Mouse (Mus musculus) embryonic facial prominence, embryonic 13.5 days (tissue): ENCODE measurements around the gene Elmsan1. TPM values are rescaled to one million over a fixed set of nuclear protein-coding genes. Genes with fewer than 3 reads are reported as not detected.

ENCODE experiments used
- ATAC-seq: fragments of 200-750 bp; cut with Nextera tagmentation; 2 replicates; pipeline ENCODE4 v1.8.0; 2017; ENCODE audit warnings: low read depth; ENCODE audit not compliant: insufficient number of reproducible peaks, insufficient read depth, low FRiP score, low TSS enrichment
- H3K27ac ChIP-seq: fragments of 300-500 bp; sonication (generic); 2 replicates; pipeline ENCODE4 v1.5.1; 2015; ENCODE audit warnings: moderate library complexity, mild to moderate bottlenecking, inconsistent platforms
- H3K27me3 ChIP-seq: fragments of 300-500 bp; sonication (generic); 2 replicates; pipeline ENCODE4 v1.6.1; 2015; ENCODE audit warnings: mild to moderate bottlenecking, inconsistent platforms
- H3K36me3 ChIP-seq: fragments of 300-500 bp; sonication (generic); 2 replicates; pipeline ENCODE4 v1.6.1; 2015; ENCODE audit warnings: mild to moderate bottlenecking, inconsistent platforms
- H3K4me1 ChIP-seq: fragments of 300-500 bp; sonication (generic); 2 replicates; pipeline ENCODE4 v1.6.1; 2015; ENCODE audit warnings: inconsistent platforms
- H3K4me2 ChIP-seq: fragments of 300-500 bp; sonication (generic); 2 replicates; pipeline ENCODE4 v1.6.1; 2015; ENCODE audit warnings: moderate library complexity, mild to moderate bottlenecking, inconsistent platforms
- H3K4me3 ChIP-seq: fragments of 300-500 bp; sonication (generic); 2 replicates; pipeline ENCODE4 v1.5.1; 2015; ENCODE audit warnings: mild to moderate bottlenecking, inconsistent platforms
- H3K9ac ChIP-seq: fragments of 300-500 bp; sonication (generic); 2 replicates; pipeline ENCODE4 v1.6.1; 2015; ENCODE audit warnings: mild to moderate bottlenecking, inconsistent platforms
- H3K9me3 ChIP-seq: fragments of 300-500 bp; sonication (generic); 2 replicates; pipeline ENCODE4 v1.6.1; 2016; ENCODE audit warnings: inconsistent platforms
- WGBS: fragments of 180-500 bp; shearing (Covaris S2); methylation state at CpG from one replicate; pipeline ENCODE4 v1.1.7; 2015; ENCODE audit warnings: mixed read lengths; 5-methylcytosine and 5-hydroxymethylcytosine counted together
- polyA plus RNA-seq: library from polyadenylated mRNA; unstranded; fragments of >200 nt; fragmentation: Nextera tagmentation; extraction: Ambion mirVana; gene quantifications from 2 replicates; pipeline ENCODE4 v1.2.1, GENCODE M21; 2015

The Elmsan1 gene
- polyA plus RNA-seq, 1 experiment from 2014 or later: 11.1 TPM

GRCm38 (mm10) chr12:84212297-84212696 is 6.4 kb downstream of the Elmsan1 start:
- no peak overlapping the region for H3K4me2 ChIP-seq
- H3K27ac ChIP-seq: no peak overlapping the region
- no peaks in the 10 kb centered on the region for H3K9me3 ChIP-seq
- ATAC-seq: no peak
- no peak overlapping the region for H3K4me3 ChIP-seq
- WGBS: 49% methylated on average over 4 of the region's 4 CpGs
- H3K4me1 ChIP-seq: peaks cover 53% of the 10 kb centered on the region
- H3K9ac ChIP-seq: no peak overlapping the region
- H3K27me3 ChIP-seq: no peaks in the 10 kb centered on the region
- H3K36me3 ChIP-seq: 0 out of 2 replicates have a peak, but pooled peaks cover 8% of the 10 kb centered on the region

- H3K36me3 ChIP-seq: 0 out of 2 replicates have a peak, but pooled peaks cover 8% of the 10 kb centered on the region
- no peak overlapping the region for H3K4me3 ChIP-seq
- H3K4me1 ChIP-seq: peaks cover 52% of the 10 kb centered on the region
- no peak overlapping the region for H3K9ac ChIP-seq
- H3K27me3 ChIP-seq: no peaks in the 10 kb centered on the region
- H3K4me2 ChIP-seq: no peak overlapping the region
- WGBS: 71% methylated on average over 9 of the region's 9 CpGs
- H3K27ac ChIP-seq: no peak overlapping the region
- H3K9me3 ChIP-seq: no peaks in the 10 kb centered on the region
- ATAC-seq: no peak
Measured at GRCm38 (mm10) chr12:84211021-84211538, 7.6 kb downstream of the Elmsan1 start.

- ATAC-seq: no peak
- H3K4me3 ChIP-seq: no peak overlapping the region
- WGBS: 89% methylated on average over 11 of the region's 11 CpGs
- H3K27ac ChIP-seq: no peak overlapping the region
- H3K4me2 ChIP-seq: no peak overlapping the region
- no peaks in the 10 kb centered on the region for H3K9me3 ChIP-seq
- H3K27me3 ChIP-seq: no peaks in the 10 kb centered on the region
- peaks cover 46% of the 10 kb centered on the region for H3K4me1 ChIP-seq
- no peak overlapping the region for H3K9ac ChIP-seq
- 0 out of 2 replicates have a peak, but pooled peaks cover 8% of the 10 kb centered on the region for H3K36me3 ChIP-seq
Measured at GRCm38 (mm10) chr12:84210288-84210687, 8.4 kb downstream of the Elmsan1 start.

GRCm38 (mm10) chr12:84209093-84209492 is 9.6 kb downstream of the Elmsan1 start:
- Histone ChIP-seq H3K4me3 (no peak overlapping the region), H3K9me3 (no peaks in the 10 kb centered on the region), H3K36me3 (no peaks in the 10 kb centered on the region), H3K4me1 (peaks cover 36% of the 10 kb centered on the region), H3K27ac (no peak overlapping the region), H3K4me2 (no peak overlapping the region), H3K9ac (no peak overlapping the region), H3K27me3 (no peaks in the 10 kb centered on the region)
- ATAC-seq: no peak
- WGBS: 87% methylated on average over 11 of the region's 11 CpGs

- H3K27ac ChIP-seq: no peak overlapping the region
- H3K9me3 ChIP-seq: no peaks in the 10 kb centered on the region
- H3K4me2 ChIP-seq: no peak overlapping the region
- H3K27me3 ChIP-seq: no peaks in the 10 kb centered on the region
- WGBS: 88% methylated on average over 18 of the region's 18 CpGs
- H3K4me3 ChIP-seq: no peak overlapping the region
- peaks cover 43% of the 10 kb centered on the region for H3K4me1 ChIP-seq
- no peak overlapping the region for H3K9ac ChIP-seq
- H3K36me3 ChIP-seq: no peaks in the 10 kb centered on the region
- no peak for ATAC-seq
Measured at GRCm38 (mm10) chr12:84207209-84207817, 11.4 kb downstream of the Elmsan1 start.

GRCm38 (mm10) chr12:84206525-84206924 is 12.2 kb downstream of the Elmsan1 start:
- peaks cover 47% of the 10 kb centered on the region for H3K4me1 ChIP-seq
- H3K27me3 ChIP-seq: no peaks in the 10 kb centered on the region
- no peak overlapping the region for H3K4me3 ChIP-seq
- ATAC-seq: no peak
- H3K9ac ChIP-seq: no peak overlapping the region; the same call in 1 of the 2 replicates
- H3K36me3 ChIP-seq: no peaks in the 10 kb centered on the region
- H3K4me2 ChIP-seq: no peak overlapping the region
- 42% methylated on average over 7 of the region's 7 CpGs for WGBS
- H3K9me3 ChIP-seq: no peaks in the 10 kb centered on the region
- H3K27ac ChIP-seq: no peak overlapping the region; the same call in 1 of the 2 replicates

GRCm38 (mm10) chr12:84205659-84206185 is 13.0 kb downstream of the Elmsan1 start:
- WGBS: 83% methylated on average over 10 of the region's 10 CpGs
- Histone ChIP-seq H3K9ac (no peak overlapping the region), H3K27ac (no peak overlapping the region), H3K36me3 (no peaks in the 10 kb centered on the region), H3K9me3 (no peaks in the 10 kb centered on the region), H3K4me1 (peaks cover 46% of the 10 kb centered on the region), H3K4me3 (no peak overlapping the region), H3K4me2 (no peak overlapping the region), H3K27me3 (no peaks in the 10 kb centered on the region)
- no peak for ATAC-seq

GRCm38 (mm10) chr12:84204662-84205061 is 14.0 kb downstream of the Elmsan1 start:
- Histone ChIP-seq H3K4me3 (no peak overlapping the region), H3K27ac (no peak overlapping the region), H3K36me3 (0 out of 2 replicates have a peak, but pooled peaks cover 3% of the 10 kb centered on the region), H3K9ac (no peak overlapping the region), H3K27me3 (no peaks in the 10 kb centered on the region), H3K4me1 (peaks cover 46% of the 10 kb centered on the region), H3K4me2 (no peak overlapping the region), H3K9me3 (no peaks in the 10 kb centered on the region)
- ATAC-seq: no peak
- WGBS: 94% methylated on average over 8 of the region's 8 CpGs

- Histone ChIP-seq H3K9ac (no peak overlapping the region), H3K4me1 (peaks cover 49% of the 10 kb centered on the region), H3K9me3 (no peaks in the 10 kb centered on the region), H3K36me3 (0 out of 2 replicates have a peak, but pooled peaks cover 3% of the 10 kb centered on the region), H3K27me3 (no peaks in the 10 kb centered on the region), H3K4me3 (no peak overlapping the region), H3K4me2 (no peak overlapping the region), H3K27ac (0 out of 2 replicates have a peak overlapping the region, but pooled peaks have one; percentile 17)
- 60% methylated on average over 7 of the region's 7 CpGs for whole genome bisulfite sequencing
- no peak for ATAC-seq
Measured at GRCm38 (mm10) chr12:84203778-84204216, 14.9 kb downstream of the Elmsan1 start.

- no peak overlapping the region for H3K4me3 ChIP-seq
Measured at GRCm38 (mm10) chr12:84203170-84203777, 15.4 kb downstream of the Elmsan1 start.

GRCm38 (mm10) chr12:84202561-84202960 is 16.1 kb downstream of the Elmsan1 start:
- H3K27ac ChIP-seq: no peak overlapping the region
- H3K36me3 ChIP-seq: 0 out of 2 replicates have a peak, but pooled peaks cover 3% of the 10 kb centered on the region
- H3K4me2 ChIP-seq: no peak overlapping the region
- no peaks in the 10 kb centered on the region for H3K9me3 ChIP-seq
- peaks cover 54% of the 10 kb centered on the region for H3K4me1 ChIP-seq
- H3K9ac ChIP-seq: no peak overlapping the region
- H3K27me3 ChIP-seq: no peaks in the 10 kb centered on the region
- 76% methylated on average over 10 of the region's 10 CpGs for WGBS
- H3K4me3 ChIP-seq: no peak overlapping the region
- ATAC-seq: no peak

More at GRCm38 (mm10) chr12:84203170-84203777, 15.4 kb downstream of the Elmsan1 start:
- H3K9me3 ChIP-seq: no peaks in the 10 kb centered on the region
- H3K27ac ChIP-seq: 0 out of 2 replicates have a peak overlapping the region, but pooled peaks have one; percentile 17
- WGBS: 56% methylated on average over 7 of the region's 7 CpGs
- H3K9ac ChIP-seq: no peak overlapping the region
- H3K4me1 ChIP-seq: peaks cover 51% of the 10 kb centered on the region
- ATAC-seq: no peak
- 0 out of 2 replicates have a peak, but pooled peaks cover 3% of the 10 kb centered on the region for H3K36me3 ChIP-seq
- H3K4me2 ChIP-seq: no peak overlapping the region
- no peaks in the 10 kb centered on the region for H3K27me3 ChIP-seq
